Mouse (Mus musculus) kidney, postnatal 36 days (tissue): ENCODE measurements at regions not wholly inside any gene's neighbourhood (a gene's known extent, or its start where the extent isn't known, plus 50 kb on each side); places are given as distances from the start of the nearest gene placed in this dataset.
"Not testable (repeated sequence)": the region's sequence is repeated elsewhere in the genome, so short reads cannot be mapped to it uniquely, and the experiment has no call there.

ENCODE experiments used
- DNase-seq, 2 experiments: peaks; one replicate each; pipeline ENCODE4 v3.0.0; 2021 to 2022; ENCODE audit warnings: mixed read lengths in 2 of 2

GRCm38 (mm10) chr17:13492239-13492638 lies 137.9 kb downstream of the Tcp10c start:
- not testable (repeated sequence) for DNase-seq

- DNase-seq: not testable (repeated sequence)
These were observed 138.4 kb downstream of the Tcp10c start for GRCm38 (mm10) chr17:13492649-13493277.

- not testable (repeated sequence) for DNase-seq
These were observed 139.5 kb downstream of the Tcp10c start for GRCm38 (mm10) chr17:13493866-13494265.

- DNase-seq: not testable (repeated sequence)
These were observed 140.1 kb downstream of the Tcp10c start for GRCm38 (mm10) chr17:13494475-13494874.

GRCm38 (mm10) chr17:13504365-13504764 lies 150.0 kb downstream of the Tcp10c start:
- not testable (repeated sequence) for DNase-seq

GRCm38 (mm10) chr17:13504827-13505268 lies 150.5 kb downstream of the Tcp10c start:
- DNase-seq: not testable (repeated sequence)

- DNase-seq: not testable (repeated sequence)
These were observed 153.2 kb downstream of the Tcp10c start for GRCm38 (mm10) chr17:13507397-13508063.

- DNase-seq: not testable (repeated sequence)
These were observed 165.2 kb downstream of the Tcp10c start for GRCm38 (mm10) chr17:13519409-13520201.

GRCm38 (mm10) chr17:13532579-13532978 lies 178.2 kb downstream of the Tcp10c start:
- DNase-seq: not testable (repeated sequence)

- no peak for DNase-seq
These were observed 186.3 kb downstream of the Tcp10c start for GRCm38 (mm10) chr17:13540446-13541241.

GRCm38 (mm10) chr17:13541249-13541648 lies 186.9 kb downstream of the Tcp10c start:
- no peak for DNase-seq

- no peak for DNase-seq
These were observed 187.9 kb downstream of the Tcp10c start for GRCm38 (mm10) chr17:13542261-13542660.

GRCm38 (mm10) chr17:13542856-13543255 lies 188.5 kb downstream of the Tcp10c start:
- DNase-seq: no peak

- peak in 1 of 2 experiments; percentile 71 for DNase-seq
These were observed 189.8 kb downstream of the Tcp10c start for GRCm38 (mm10) chr17:13544036-13544795.

GRCm38 (mm10) chr17:13546249-13546648 lies 191.9 kb downstream of the Tcp10c start:
- DNase-seq: no peak

GRCm38 (mm10) chr17:13546669-13547085 lies 192.3 kb downstream of the Tcp10c start:
- no peak for DNase-seq

GRCm38 (mm10) chr17:13547657-13548360 lies 193.4 kb downstream of the Tcp10c start:
- peak; percentile 69 for DNase-seq

GRCm38 (mm10) chr17:13549975-13550895 lies 195.9 kb downstream of the Tcp10c start:
- DNase-seq: no peak

GRCm38 (mm10) chr17:13550896-13551267 lies 196.5 kb downstream of the Tcp10c start:
- DNase-seq: not testable (repeated sequence)
